Mouse (Mus musculus) CD4-positive helper T cell, adult 2 months (primary cell): Measurements from ENCODE around the gene Ptpa.

Experiments used
- DNase-seq: peaks from one replicate; pipeline ENCODE4 v3.0.0-alpha.2; 2012; ENCODE audit warnings: low read depth, missing footprints, low spot score

Gene Ptpa

DNA sequence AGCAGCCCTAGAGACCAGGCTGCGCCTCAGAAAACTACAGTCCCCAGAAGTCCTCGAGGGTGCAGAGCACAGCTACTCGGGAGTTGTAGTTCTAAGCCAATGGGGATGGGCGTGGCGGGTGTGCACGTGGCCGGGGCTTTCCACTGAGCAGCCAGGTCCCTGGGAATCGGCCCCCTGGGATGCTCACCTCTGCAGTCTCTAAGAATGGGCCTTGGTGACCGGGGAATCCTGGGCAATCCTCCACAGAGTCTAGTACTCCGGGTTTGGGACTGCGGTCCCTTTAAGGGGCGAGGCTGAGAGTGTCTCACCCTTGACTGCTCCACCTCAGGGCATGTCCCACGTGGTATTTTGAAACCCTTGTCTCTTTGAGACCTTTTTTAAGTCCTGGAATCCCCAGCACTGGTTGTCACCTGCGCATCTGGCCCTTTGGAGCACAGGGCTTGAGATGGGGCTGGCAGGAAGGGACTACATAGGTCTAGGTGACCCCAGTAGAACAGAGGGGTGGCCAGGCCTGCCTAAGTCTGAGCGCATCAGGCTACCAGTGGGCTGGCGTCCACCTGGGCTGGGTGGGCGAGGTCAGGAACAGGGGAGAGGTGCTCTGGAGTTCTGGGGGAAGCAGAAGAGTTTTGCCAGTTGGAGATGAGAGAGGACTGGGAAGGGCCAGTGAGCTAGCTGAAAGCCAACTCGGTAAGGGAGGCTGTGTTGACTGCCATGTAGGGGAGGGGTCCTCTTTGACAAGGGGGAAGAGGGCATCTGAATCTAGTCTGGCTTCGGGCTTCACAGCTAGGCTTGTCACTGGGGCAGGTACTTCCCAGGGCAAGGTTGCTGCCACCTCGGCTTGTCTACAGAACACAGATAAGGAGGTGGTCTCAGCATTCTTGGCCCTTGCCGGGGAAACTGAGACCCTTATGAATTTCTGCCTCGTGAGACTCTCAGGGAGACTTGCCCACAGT is 80.3 kb downstream of the Ptpa start:
- DNase-seq, result peak; percentile 71
